Mouse (Mus musculus) heart, postnatal 0 days (tissue): ENCODE results near the gene Inpp5d. TPM values are rescaled to one million over a fixed set of nuclear protein-coding genes. Genes with fewer than 3 reads are reported as not detected.

ENCODE experiments used
- ATAC-seq: fragments of 200-750 bp; cut with Nextera tagmentation; 2 replicates; pipeline ENCODE4 v1.8.0; 2017; ENCODE audit warnings: low read depth, moderate number of reproducible peaks, moderate library complexity; ENCODE audit not compliant: insufficient read depth
- DNase-seq: peaks from one replicate; pipeline ENCODE4 v3.0.0-alpha.2; 2016; ENCODE audit warnings: low spot score
- H3K27ac ChIP-seq: fragments of 300-500 bp; sonication (generic); 2 replicates; pipeline ENCODE4 v1.5.1; 2014; ENCODE audit warnings: low read depth, mild to moderate bottlenecking
- H3K27me3 ChIP-seq: fragments of 300-500 bp; sonication (generic); 2 replicates; pipeline ENCODE4 v1.6.1; 2014; ENCODE audit warnings: low read length, mixed read lengths; ENCODE audit not compliant: control insufficient read depth, insufficient read depth
- H3K36me3 ChIP-seq: fragments of 300-500 bp; sonication (generic); replicated peaks from 2 replicates; pipeline ENCODE4 v1.6.1; 2014; ENCODE audit warnings: low read length, mixed read lengths; ENCODE audit not compliant: control insufficient read depth, insufficient read depth
- H3K4me1 ChIP-seq: fragments of 300-500 bp; sonication (generic); 2 replicates; pipeline ENCODE4 v1.6.1; 2014; ENCODE audit warnings: antibody characterized with exemption; ENCODE audit not compliant: control insufficient read depth, insufficient read depth
- H3K4me2 ChIP-seq: fragments of 300-500 bp; sonication (generic); 2 replicates; pipeline ENCODE4 v1.6.1; 2014; ENCODE audit warnings: low read depth, mild to moderate bottlenecking, low read length, moderate library complexity
- H3K4me3 ChIP-seq: fragments of 300-500 bp; sonication (generic); 2 replicates; pipeline ENCODE4 v1.5.1; 2014; ENCODE audit warnings: low read depth, low read length
- H3K9ac ChIP-seq: fragments of 300-500 bp; sonication (generic); replicated peaks from 2 replicates; pipeline ENCODE4 v1.6.1; 2014; ENCODE audit warnings: low read depth, low read length, mixed read lengths
- H3K9me3 ChIP-seq: fragments of 300-500 bp; sonication (generic); replicated peaks from 2 replicates; pipeline ENCODE4 v1.6.1; 2016; ENCODE audit warnings: low read length; ENCODE audit not compliant: control insufficient read depth
- CTCF ChIP-seq: IDR thresholded peaks from 2 replicates; pipeline ENCODE4 v1.5.1; 2016; ENCODE audit warnings: antibody characterized with exemption, control low read depth, low read depth
- EP300 ChIP-seq: IDR thresholded peaks from 2 replicates; pipeline ENCODE4 v1.6.1; 2016; ENCODE audit warnings: antibody characterized with exemption, low read depth
- WGBS: fragments of 180-500 bp; shearing (Covaris S2); extraction: QIAGEN DNeasy Blood & Tissue Kit; methylation state at CpG from one replicate; pipeline ENCODE4 v1.1.7; 2014; 5-methylcytosine and 5-hydroxymethylcytosine counted together
- polyA plus RNA-seq: library from polyadenylated mRNA; unstranded; fragments of >200 nt; fragmentation: Nextera tagmentation; extraction: Ambion mirVana; gene quantifications from 2 replicates; pipeline ENCODE4 v1.2.1, GENCODE M21; 2015
- total RNA-seq: library from RNA; depleted of rRNA; stranded (reverse); fragments of >200 nt; gene quantifications from 2 replicates; pipeline ENCODE4 v1.2.3, GENCODE M21; 2014; ENCODE audit warnings: low replicate concordance

Inpp5d gene
- total and polyA plus RNA-seq, 2 experiments from 2014 or later, result 5.0 to 66.4 TPM

- WGBS, result 68% methylated on average over 2 of the region's 2 CpGs
- H3K9ac ChIP-seq, result no peak overlapping the region
- H3K27me3 ChIP-seq, result no peaks in the 10 kb centered on the region
- H3K27ac ChIP-seq, result no peak overlapping the region
- TF ChIP-seq CTCF (no peak), EP300 (no peak)
- H3K36me3 ChIP-seq, result no peaks in the 10 kb centered on the region
- no peak overlapping the region for H3K4me3 ChIP-seq
- H3K4me2 ChIP-seq, result no peak overlapping the region
- ATAC-seq (no peak), DNase-seq (no peak)
- no peaks in the 10 kb centered on the region for H3K4me1 ChIP-seq
- no peaks in the 10 kb centered on the region for H3K9me3 ChIP-seq
Measured at GRCm38 (mm10) chr1:87614576-87615295, 5.4 kb upstream of the Inpp5d start.

- ATAC-seq, result no peak
- H3K36me3 ChIP-seq, result no peaks in the 10 kb centered on the region
- TF ChIP-seq EP300, result no peak
- no peak for TF ChIP-seq CTCF
- no peaks in the 10 kb centered on the region for H3K9me3 ChIP-seq
- peak overlapping the region; percentile 58 for H3K4me2 ChIP-seq
- WGBS, result 52% methylated on average over 6 of the region's 6 CpGs
- peak overlapping the region; percentile 46 for H3K4me3 ChIP-seq
- H3K9ac ChIP-seq, result peak overlapping the region; percentile 50
- DNase-seq, result no peak
- H3K27ac ChIP-seq, result peak overlapping the region; percentile 74
- no peaks in the 10 kb centered on the region for H3K27me3 ChIP-seq
- 0 out of 2 replicates have a peak, but pooled peaks cover 5% of the 10 kb centered on the region for H3K4me1 ChIP-seq
Measured at GRCm38 (mm10) chr1:87620693-87621092, 581 bp downstream of the Inpp5d start.

GRCm38 (mm10) chr1:87621146-87621857, 1.2 kb downstream of the Inpp5d start:
- DNase-seq (no peak), ATAC-seq (no peak)
- H3K27ac ChIP-seq, result peak overlapping the region; percentile 74; the same call in 1 of the 2 replicates
- peak overlapping the region; percentile 50; the same call in 1 of the 2 replicates for H3K9ac ChIP-seq
- peak overlapping the region; percentile 46 for H3K4me3 ChIP-seq
- no peaks in the 10 kb centered on the region for H3K9me3 ChIP-seq
- H3K4me1 ChIP-seq, result 0 out of 2 replicates have a peak, but pooled peaks cover 5% of the 10 kb centered on the region
- H3K27me3 ChIP-seq, result no peaks in the 10 kb centered on the region
- peak overlapping the region; percentile 58 for H3K4me2 ChIP-seq
- H3K36me3 ChIP-seq, result no peaks in the 10 kb centered on the region
- 68% methylated on average over 9 of the region's 9 CpGs for WGBS
- TF ChIP-seq EP300 (no peak), CTCF (no peak)

GRCm38 (mm10) chr1:87621858-87622279, 1.8 kb downstream of the Inpp5d start:
- Histone ChIP-seq H3K27me3 (no peaks in the 10 kb centered on the region), H3K4me1 (0 out of 2 replicates have a peak, but pooled peaks cover 8% of the 10 kb centered on the region), H3K27ac (peak overlapping the region; percentile 15; the same call in 1 of the 2 replicates), H3K4me3 (peak overlapping the region; percentile 46), H3K9ac (no peak overlapping the region), H3K9me3 (no peaks in the 10 kb centered on the region), H3K36me3 (no peaks in the 10 kb centered on the region), H3K4me2 (peak overlapping the region; percentile 58; the same call in 1 of the 2 replicates)
- no peak for ATAC-seq
- 65% methylated on average over 3 of the region's 3 CpGs for WGBS
- TF ChIP-seq CTCF (no peak), EP300 (no peak)
- no peak for DNase-seq

GRCm38 (mm10) chr1:87623977-87624666, 4.0 kb downstream of the Inpp5d start:
- TF ChIP-seq CTCF (no peak), EP300 (no peak)
- 13% methylated on average over 1 of the region's 1 CpGs for WGBS
- no peak overlapping the region for H3K4me3 ChIP-seq
- no peaks in the 10 kb centered on the region for H3K9me3 ChIP-seq
- DNase-seq (no peak), ATAC-seq (no peak)
- no peaks in the 10 kb centered on the region for H3K27me3 ChIP-seq
- no peak overlapping the region for H3K4me2 ChIP-seq
- H3K36me3 ChIP-seq, result no peaks in the 10 kb centered on the region
- no peak overlapping the region for H3K27ac ChIP-seq
- 0 out of 2 replicates have a peak, but pooled peaks cover 8% of the 10 kb centered on the region for H3K4me1 ChIP-seq
- H3K9ac ChIP-seq, result no peak overlapping the region
